Mouse (Mus musculus): ENCODE measurements around the gene Ntn3. TPM values are rescaled to one million over a fixed set of nuclear protein-coding genes. Genes with fewer than 3 reads are reported as not detected.

Ntn3 gene
- 0.18 TPM for total RNA-seq (2023)

DNA sequence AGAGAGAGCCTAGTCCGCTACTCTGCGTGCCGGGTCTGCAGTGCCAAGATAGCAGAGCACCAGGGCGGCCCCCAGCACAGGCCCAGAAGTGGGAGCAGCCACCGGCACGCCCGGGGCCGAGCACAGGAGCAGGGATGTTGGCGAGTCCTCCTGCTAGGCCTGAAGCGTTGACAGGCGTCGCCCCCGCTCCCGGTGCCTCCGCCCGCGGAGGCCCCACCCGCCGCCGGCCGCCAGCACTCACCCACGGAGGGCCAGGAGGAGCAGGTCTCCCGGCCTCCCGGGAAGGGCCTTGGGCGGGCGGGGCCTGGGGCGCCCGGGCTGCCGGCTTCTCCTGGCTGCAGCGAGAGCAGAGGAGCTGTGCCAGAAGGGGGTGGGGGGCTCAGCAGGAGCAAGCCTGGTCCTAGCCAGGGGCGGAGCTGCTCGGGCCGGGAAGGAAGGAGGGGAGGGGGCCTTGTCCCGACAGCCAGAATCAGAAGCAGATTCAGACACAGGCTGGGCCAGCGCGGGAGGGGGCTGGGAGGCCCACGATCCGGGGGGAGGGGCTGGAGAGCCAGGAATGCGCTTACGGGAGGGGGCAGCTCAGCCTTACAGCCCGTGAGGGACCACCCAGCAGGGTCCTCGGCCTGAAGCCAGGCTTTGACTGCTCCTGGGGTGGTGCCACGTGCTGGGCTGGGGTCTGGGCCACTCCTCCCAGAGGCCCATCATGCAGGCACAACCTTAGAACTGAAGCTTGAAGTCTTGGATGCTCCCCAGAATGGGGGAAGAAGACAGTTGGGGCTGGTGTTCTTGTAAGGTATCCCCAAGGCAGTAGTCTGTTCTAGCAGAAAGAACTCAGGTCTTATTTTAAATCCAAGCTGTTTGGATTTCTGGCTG is at the start of gene Ntn3:
Ntn3 (minus strand) TSS at position 489 of the 873 bp plus-strand sequence.

DNA sequence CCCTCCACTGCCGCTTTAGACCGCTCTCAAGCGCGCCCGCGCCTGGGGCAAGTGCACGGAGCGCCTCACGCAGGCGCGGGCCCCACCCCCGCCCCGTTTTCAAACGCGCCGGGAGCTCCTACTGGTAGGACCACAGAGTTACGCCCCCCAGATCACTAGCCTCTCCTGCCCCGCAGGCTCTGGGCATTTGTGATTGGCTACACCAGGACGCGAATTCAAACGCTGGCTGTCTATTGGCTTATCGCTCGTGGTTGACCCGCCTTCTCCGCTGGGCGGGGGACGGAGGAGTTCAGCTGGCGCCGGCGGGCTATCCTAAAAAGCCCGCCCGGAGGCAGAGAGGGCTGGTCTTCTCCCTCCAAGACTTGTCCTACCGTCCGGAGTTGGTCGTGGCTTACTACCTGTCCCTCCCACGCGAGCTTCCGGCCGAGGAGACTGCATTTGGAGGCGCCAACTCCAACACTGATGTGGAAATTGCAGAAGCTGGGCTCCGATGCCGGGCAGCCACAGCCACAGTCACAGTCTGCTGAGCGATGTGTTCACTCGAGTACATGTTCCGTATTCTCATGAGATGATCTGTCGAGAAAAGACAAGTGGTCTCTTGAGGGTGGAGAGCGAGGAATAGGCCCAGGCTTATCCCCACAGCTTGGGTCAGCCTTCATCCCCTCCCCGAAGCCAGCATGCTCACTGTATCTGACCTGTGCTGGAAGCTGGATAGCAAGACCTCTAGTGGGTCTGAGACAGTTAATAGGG is 42.2 kb upstream of the Ntn3 start, which contains the start of gene Ccnf:
Ccnf (minus strand) TSS at position 165 of the 750 bp plus-strand sequence.

DNA sequence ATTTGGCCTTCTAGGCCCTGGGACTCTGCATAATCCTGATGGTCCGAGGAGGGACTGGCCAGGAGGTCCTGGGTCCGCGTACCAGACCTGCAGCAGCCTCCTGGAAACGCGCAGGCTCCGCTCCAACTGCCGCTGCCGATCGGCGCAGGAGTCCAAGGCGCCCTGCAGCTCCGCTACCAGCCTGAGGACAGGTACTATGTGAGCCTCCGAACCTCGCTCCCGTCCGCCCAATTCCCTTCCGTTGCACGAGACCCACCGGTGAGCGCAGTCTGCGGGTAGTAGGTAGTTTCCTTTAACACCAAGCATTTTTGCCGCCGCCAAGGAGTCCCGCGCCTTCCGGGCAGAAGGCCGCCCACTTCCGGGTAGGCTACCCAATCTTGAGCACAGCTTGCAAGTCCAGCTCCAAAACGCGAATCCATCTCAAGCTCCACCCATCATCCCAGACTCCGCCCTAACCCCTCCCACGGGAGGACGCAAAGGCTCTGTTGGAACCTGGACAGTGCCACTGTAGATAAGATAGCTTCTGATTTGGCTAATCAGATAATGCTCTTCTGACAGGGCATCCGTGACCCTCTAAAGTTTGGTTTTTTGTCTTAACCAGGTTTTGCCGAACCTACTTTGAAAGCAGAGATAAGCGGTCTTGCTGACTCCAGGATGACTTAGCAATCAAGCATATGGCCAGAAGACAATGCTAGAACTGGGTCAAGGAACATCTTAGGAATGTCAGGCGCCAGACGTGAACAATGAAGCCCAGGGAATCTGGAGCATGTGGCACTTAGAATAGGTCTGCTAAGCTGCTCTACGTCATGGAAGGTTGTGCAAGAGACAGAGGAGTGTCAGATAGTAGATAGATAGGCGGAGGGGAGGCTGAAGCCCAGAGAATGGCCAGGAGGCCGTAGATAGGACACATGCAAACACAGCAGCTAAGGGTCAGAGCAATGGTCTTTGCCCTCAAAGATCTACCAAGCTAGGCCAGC is 11.4 kb upstream of the Ntn3 start, which contains the start of gene Tedc2:
Tedc2 (minus strand) TSS at position 417 of the 977 bp plus-strand sequence.

DNA sequence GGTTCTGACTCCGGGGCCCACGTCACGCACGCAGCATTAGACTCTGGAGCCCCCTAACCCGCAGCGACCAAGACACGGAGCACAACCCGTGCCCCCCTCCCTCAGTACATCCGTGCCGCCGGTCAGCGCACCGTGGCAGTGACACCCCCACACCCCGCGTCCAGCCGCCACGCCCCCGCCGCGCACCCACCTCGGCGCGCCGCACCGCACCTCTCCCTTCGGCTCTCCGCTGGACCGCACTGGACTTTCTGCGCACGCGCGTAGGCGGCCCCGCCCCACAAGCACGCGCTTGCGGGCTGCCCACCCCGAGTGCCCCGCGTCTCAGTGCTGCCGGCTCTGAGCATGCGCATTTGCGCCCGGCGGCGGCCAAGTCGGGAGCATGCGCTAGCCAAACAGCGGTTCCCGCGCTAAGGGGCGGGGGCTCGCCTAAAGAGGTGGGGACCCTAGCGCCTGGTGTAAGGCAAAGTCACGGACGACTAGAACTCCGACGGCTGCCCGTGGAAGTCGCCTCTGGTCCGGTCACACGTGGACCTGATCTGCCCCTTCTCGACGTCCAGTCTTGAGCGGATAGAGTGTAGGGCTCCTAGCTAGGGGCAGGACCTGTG is 3.9 kb downstream of the Ntn3 start, which contains the start of gene Tbc1d24:
Tbc1d24 (minus strand) TSS at position 279 of the 605 bp plus-strand sequence.

DNA sequence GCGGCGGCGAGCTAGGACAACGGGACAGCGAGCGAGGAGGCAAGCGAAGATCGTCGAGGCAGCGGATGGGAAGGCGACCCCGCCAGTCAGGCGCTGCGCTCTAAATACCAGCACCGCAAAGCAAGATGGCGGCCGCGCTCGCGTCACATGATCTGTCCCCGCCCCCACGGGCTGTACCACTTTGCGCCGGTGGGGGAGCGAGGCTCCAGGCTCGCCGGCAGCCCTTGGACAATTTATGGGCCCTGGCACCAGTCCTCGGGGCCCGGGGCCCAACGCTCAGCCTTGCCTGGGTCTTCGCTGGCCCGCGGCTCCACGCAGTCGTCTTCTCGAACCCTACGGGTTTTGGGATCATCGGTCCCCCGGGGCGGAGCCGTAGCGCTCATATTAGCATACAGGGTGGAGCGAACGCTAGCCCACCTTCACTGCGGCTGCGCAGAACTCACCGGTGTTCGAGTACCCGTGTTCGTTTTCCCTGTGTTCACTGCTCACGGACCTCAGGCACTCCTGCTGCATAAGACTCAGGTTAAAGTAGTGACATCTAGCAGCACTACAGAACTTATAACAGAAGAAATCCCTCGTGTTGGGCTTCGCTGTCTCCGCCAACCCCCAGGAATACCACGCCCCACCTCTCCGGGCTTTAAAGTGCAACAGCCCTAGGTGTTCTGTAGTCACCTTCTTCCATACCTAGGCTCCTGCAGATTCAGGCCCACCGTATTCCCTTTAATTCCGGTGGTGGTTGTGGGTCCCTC is 39.8 kb downstream of the Ntn3 start, which contains the start of gene Atp6v0c:
Atp6v0c (minus strand) TSS at position 386 of the 749 bp plus-strand sequence.

DNA sequence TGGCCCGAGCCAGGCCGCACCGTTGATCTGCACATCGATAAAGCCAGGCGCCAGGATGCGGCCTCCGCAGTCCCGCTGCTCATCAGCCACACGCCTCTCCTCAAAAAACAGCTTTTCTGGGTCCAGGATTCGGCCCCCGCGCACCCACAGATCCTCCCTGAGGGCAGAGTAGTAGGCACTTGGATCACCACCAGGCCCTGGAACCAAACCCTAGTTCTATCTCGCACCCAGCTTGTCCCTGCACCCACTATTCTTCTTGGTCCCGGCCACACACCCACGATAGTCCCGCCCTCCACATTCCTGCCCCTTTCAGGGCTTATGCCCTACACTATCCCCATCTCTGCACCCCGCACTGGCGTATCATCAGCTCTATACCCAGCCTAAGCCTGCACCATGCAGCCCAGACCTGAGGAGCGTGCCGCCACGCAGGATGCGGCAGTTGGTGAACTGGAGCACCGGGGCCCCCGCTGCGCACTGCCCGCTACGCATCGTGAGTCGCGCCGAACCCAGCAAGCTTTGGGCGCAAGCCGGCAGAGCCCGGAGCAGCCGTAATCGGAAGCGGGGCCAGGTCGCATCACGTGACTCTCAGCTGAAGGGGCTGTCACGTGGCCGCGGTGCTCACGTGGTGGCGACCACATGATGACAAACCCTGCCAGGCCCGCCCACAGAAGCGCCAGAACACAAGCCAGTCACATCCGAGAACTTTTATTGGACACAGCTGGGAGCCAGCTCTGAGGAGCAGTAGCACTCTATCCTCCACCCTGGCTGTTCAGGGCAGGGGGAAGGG is 46.0 kb downstream of the Ntn3 start, which contains the start of gene Amdhd2:
Amdhd2 (minus strand) TSS at position 591 of the 787 bp plus-strand sequence.

Other genes starting within 250 kb of the Ntn3 start
- 0.50 TPM for gene Prss30, start 229.0 kb downstream of the Ntn3 start, total RNA-seq (2023)
- not detected for gene Prss22, start 211.4 kb downstream of the Ntn3 start, total RNA-seq (2023)
- gene Prss27, start 171.4 kb downstream of the Ntn3 start, total RNA-seq (2023) = not detected
- gene Kctd5, start 136.0 kb downstream of the Ntn3 start, total RNA-seq (2023) = 25.6 TPM
- gene Pdpk1, start 58.6 kb downstream of the Ntn3 start, total RNA-seq (2023) = 77.6 TPM
- 20.2 TPM for gene Amdhd2, start 45.8 kb downstream of the Ntn3 start, total RNA-seq (2023)
- 166 TPM for gene Atp6v0c, start 39.8 kb downstream of the Ntn3 start, total RNA-seq (2023)
- 1.4 TPM for gene Tbc1d24, start 4.0 kb downstream of the Ntn3 start, total RNA-seq (2023)
- gene Tedc2, start 11.3 kb upstream of the Ntn3 start, total RNA-seq (2023) = 4.7 TPM
- 6.7 TPM for gene Ccnf, start 42.0 kb upstream of the Ntn3 start, total RNA-seq (2023)
- gene Abca17, start 141.5 kb upstream of the Ntn3 start, total RNA-seq (2023) = 0.23 TPM
- 42.6 TPM for gene Abca3, start 142.4 kb upstream of the Ntn3 start, total RNA-seq (2023)
- 191 TPM for gene Rnps1, start 205.0 kb upstream of the Ntn3 start, total RNA-seq (2023)
- 13.7 TPM for gene Eci1, start 217.1 kb upstream of the Ntn3 start, total RNA-seq (2023)
- gene Dnase1l2, start 233.6 kb upstream of the Ntn3 start, total RNA-seq (2023) = 3.6 TPM